Comparison of ENCODE assay signal across 14 mouse cellular contexts in genomic region chr7:135595640-135596174, GRCm38 (mm10). TPM values are rescaled to one million over a fixed set of nuclear protein-coding genes. Genes with fewer than 3 reads are reported as not detected.
DNase-seq lines count a peak whose midpoint lies in the region; ATAC-seq and TF ChIP-seq lines count a peak whose summit lies in the region.
"Had no signal": no experiment of that assay in that cellular context is flagged by ENCODE, and none has a peak within 500 bp of the region (broad histone marks: within the 10 kb centered on the region; RNA-seq: fewer than 3 reads in every experiment).

No protein-coding gene starts in this region.

- no peak for DNase-seq in kidney, postnatal 0 days (ENCODE audit: low spot score)
- DNase-seq in induced T-regulatory cell, adult 2 months (ENCODE audit: low read depth), result peak; percentile 49
- DNase-seq in liver, embryonic 14.5 days (ENCODE audit: low read depth in 3 of 3, low spot score in 3 of 3), result no peak
- DNase-seq in right cerebral cortex, postnatal 14 days, result no peak
- DNase-seq: adrenal gland, postnatal 25 days; cerebellum, adult 8-10 months; kidney, adult 9 months; right cerebral cortex, postnatal 25 days had no signal

- H3K27ac ChIP-seq in kidney, postnatal 0 days, result no peak overlapping the region
- H3K27ac ChIP-seq in kidney, embryonic 16.5 days (ENCODE audit: low read length), result no peak overlapping the region
- peak overlapping the region; percentile 6; the same call in 1 of the 2 replicates for H3K27ac ChIP-seq in neural tube, embryonic 13.5 days (replicated peaks)
- no peak overlapping the region for H3K27ac ChIP-seq in neural tube, embryonic 15.5 days (replicated peaks)
- no peak overlapping the region for H3K27ac ChIP-seq in liver, embryonic 14.5 days
- H3K27ac ChIP-seq: forebrain, embryonic 10.5 days; hindbrain, embryonic 14.5 days had no signal

- H3K9ac ChIP-seq in kidney, postnatal 0 days (ENCODE audit: low read depth, low read length), result no peak overlapping the region
- H3K9ac ChIP-seq in kidney, embryonic 16.5 days (replicated peaks; ENCODE audit: low read length), result no peak overlapping the region
- no peak overlapping the region for H3K9ac ChIP-seq in neural tube, embryonic 13.5 days
- no peak overlapping the region for H3K9ac ChIP-seq in neural tube, embryonic 15.5 days (replicated peaks)
- H3K9ac ChIP-seq in liver, embryonic 14.5 days (replicated peaks), result no peak overlapping the region
- H3K9ac ChIP-seq: hindbrain, embryonic 14.5 days had no signal

- WGBS in kidney, postnatal 0 days, result 31% methylated on average over 5 of the region's 5 CpGs
- WGBS in kidney, embryonic 16.5 days, result 28% methylated on average over 5 of the region's 5 CpGs
- WGBS in neural tube, embryonic 13.5 days, result 34% methylated on average over 5 of the region's 5 CpGs
- WGBS in neural tube, embryonic 15.5 days, result 30% methylated on average over 5 of the region's 5 CpGs
- WGBS in liver, embryonic 14.5 days (ENCODE audit: insufficient replicate concordance), result 23% methylated on average over 5 of the region's 5 CpGs

- H3K4me3 ChIP-seq in kidney, postnatal 0 days (replicated peaks; ENCODE audit: low read depth, low read length), result no peak overlapping the region
- no peak overlapping the region for H3K4me3 ChIP-seq in kidney, embryonic 16.5 days (ENCODE audit: low read length)
- no peak overlapping the region for H3K4me3 ChIP-seq in neural tube, embryonic 13.5 days
- H3K4me3 ChIP-seq in neural tube, embryonic 15.5 days (replicated peaks), result no peak overlapping the region
- H3K4me3 ChIP-seq in liver, embryonic 14.5 days (ENCODE audit: insufficient read depth in 1 of 2, low read depth in 2 of 2, low read length in 2 of 2), result no peak overlapping the region
- H3K4me3 ChIP-seq: forebrain, embryonic 10.5 days had no signal

- peaks cover 4% of the 10 kb centered on the region; the same call in 1 of the 2 replicates for H3K4me1 ChIP-seq in kidney, postnatal 0 days (replicated peaks; ENCODE audit: insufficient read depth, low read length)
- peaks cover 29% of the 10 kb centered on the region for H3K4me1 ChIP-seq in kidney, embryonic 16.5 days (ENCODE audit: insufficient read depth, low read length)
- H3K4me1 ChIP-seq in neural tube, embryonic 13.5 days (replicated peaks), result peaks cover 42% of the 10 kb centered on the region
- peaks cover 39% of the 10 kb centered on the region for H3K4me1 ChIP-seq in neural tube, embryonic 15.5 days
- H3K4me1 ChIP-seq in liver, embryonic 14.5 days (replicated peaks; ENCODE audit: control insufficient read depth in 2 of 2, insufficient read depth in 2 of 2, low read length in 1 of 2), result peaks cover 56 to 87% of the 10 kb centered on the region in 2 experiments

- no peaks in the 10 kb centered on the region for H3K36me3 ChIP-seq in kidney, postnatal 0 days (ENCODE audit: insufficient read depth, low read length)
- H3K36me3 ChIP-seq in kidney, embryonic 16.5 days (ENCODE audit: insufficient read depth, low read length), result no peaks in the 10 kb centered on the region
- no peaks in the 10 kb centered on the region for H3K36me3 ChIP-seq in neural tube, embryonic 13.5 days
- no peaks in the 10 kb centered on the region for H3K36me3 ChIP-seq in neural tube, embryonic 15.5 days
- no peaks in the 10 kb centered on the region for H3K36me3 ChIP-seq in liver, embryonic 14.5 days (replicated peaks; ENCODE audit: control insufficient read depth, insufficient read depth, low read depth)
- H3K36me3 ChIP-seq: forebrain, embryonic 10.5 days had no signal

- peak; percentile 14; the same call in 1 of the 2 replicates for TF ChIP-seq CTCF in kidney, postnatal 0 days (IDR thresholded peaks at IDR 0.05; ENCODE audit: low read depth)
- peak; percentile 32 for TF ChIP-seq CTCF in liver, embryonic 14.5 days (IDR thresholded peaks at IDR 0.05; ENCODE audit: low read depth)

- H3K4me2 ChIP-seq in kidney, postnatal 0 days (ENCODE audit: low read length), result no peak overlapping the region
- H3K4me2 ChIP-seq in kidney, embryonic 16.5 days (replicated peaks; ENCODE audit: low read depth, low read length), result no peak overlapping the region
- H3K4me2 ChIP-seq in neural tube, embryonic 13.5 days, result no peak overlapping the region
- no peak overlapping the region for H3K4me2 ChIP-seq in neural tube, embryonic 15.5 days
- no peak overlapping the region for H3K4me2 ChIP-seq in liver, embryonic 14.5 days (ENCODE audit: low read depth)
- H3K4me2 ChIP-seq: hindbrain, embryonic 14.5 days had no signal

- H3K27me3 ChIP-seq in kidney, postnatal 0 days (ENCODE audit: insufficient read depth, low read length), result no peaks in the 10 kb centered on the region
- no peaks in the 10 kb centered on the region for H3K27me3 ChIP-seq in kidney, embryonic 16.5 days (ENCODE audit: insufficient read depth, low read length)
- H3K27me3 ChIP-seq in neural tube, embryonic 13.5 days, result no peaks in the 10 kb centered on the region
- no peaks in the 10 kb centered on the region for H3K27me3 ChIP-seq in neural tube, embryonic 15.5 days (replicated peaks)
- H3K27me3 ChIP-seq in liver, embryonic 14.5 days (ENCODE audit: control insufficient read depth, insufficient read depth, low read length), result no peaks in the 10 kb centered on the region

- no peak for ATAC-seq in kidney, postnatal 0 days (replicated peaks; ENCODE audit: low FRiP score, low read depth)
- no peak for ATAC-seq in kidney, embryonic 16.5 days (ENCODE audit: low FRiP score, low TSS enrichment)
- ATAC-seq in neural tube, embryonic 13.5 days (ENCODE audit: low read depth), result no peak
- no peak for ATAC-seq in neural tube, embryonic 15.5 days (ENCODE audit: low FRiP score)
- no peak for ATAC-seq in liver, embryonic 14.5 days (ENCODE audit: insufficient read depth)
- ATAC-seq: CD4-positive, CD25-positive, alpha-beta regulatory T cell, adult 4 months had no signal

- H3K9me3 ChIP-seq in kidney, postnatal 0 days (replicated peaks; ENCODE audit: low read length), result no peaks in the 10 kb centered on the region
- H3K9me3 ChIP-seq in kidney, embryonic 16.5 days (ENCODE audit: low read length), result no peaks in the 10 kb centered on the region
- H3K9me3 ChIP-seq in neural tube, embryonic 13.5 days, result no peaks in the 10 kb centered on the region
- H3K9me3 ChIP-seq in neural tube, embryonic 15.5 days (replicated peaks), result no peaks in the 10 kb centered on the region
- no peaks in the 10 kb centered on the region for H3K9me3 ChIP-seq in liver, embryonic 14.5 days (ENCODE audit: control insufficient read depth, low read length)
- H3K9me3 ChIP-seq: forebrain, embryonic 10.5 days had no signal

- TF ChIP-seq EP300 in liver, embryonic 14.5 days (IDR thresholded peaks at IDR 0.05; ENCODE audit: low read depth), result no peak

RNA-seq across cellular contexts. Expression of gene Ptpre, which starts 58.4 kb away (rescaled TPM):
- 1.0 and 1.3 TPM in 2 replicates for polyA plus RNA-seq in kidney, postnatal 0 days (2015; fragmentation: Nextera tagmentation; extraction: Ambion mirVana)
- polyA plus RNA-seq in kidney, embryonic 16.5 days (2015; fragmentation: Nextera tagmentation; extraction: Ambion mirVana), result 1.3 and 1.7 TPM in 2 replicates
- polyA plus RNA-seq in neural tube, embryonic 13.5 days (2015; fragmentation: Nextera tagmentation; extraction: Ambion mirVana), result 4.1 and 5.3 TPM in 2 replicates
- 10.0 and 11.0 TPM in 2 replicates for polyA plus RNA-seq in neural tube, embryonic 15.5 days (2015; fragmentation: Nextera tagmentation; extraction: Ambion mirVana)
- polyA plus RNA-seq in liver, embryonic 14.5 days (2012; rRNA removed), result 1.5 and 1.9 TPM in 2 replicates
- polyA plus RNA-seq in liver, embryonic 14.5 days (2014; fragmentation: Nextera tagmentation; extraction: Ambion mirVana), result 1.7 and 1.8 TPM in 2 replicates
